Mouse (Mus musculus) bone marrow, adult 2 months (tissue): ENCODE measurements around the gene Gm9972.

Experiments
- CTCF ChIP-seq: fragments of 200-500 bp; IDR thresholded peaks from 2 replicates; pipeline ENCODE4 v1.5.1; 2011; ENCODE audit warnings: low read length, control low read depth; ENCODE audit not compliant: control insufficient read depth, insufficient read depth
- POLR2A ChIP-seq: fragments of 200-500 bp; IDR thresholded peaks from 2 replicates; pipeline ENCODE4 v1.6.1; 2011; ENCODE audit warnings: low read depth, mild to moderate bottlenecking, control low read depth, low read length, borderline replicate concordance; ENCODE audit not compliant: control insufficient read depth

DNA sequence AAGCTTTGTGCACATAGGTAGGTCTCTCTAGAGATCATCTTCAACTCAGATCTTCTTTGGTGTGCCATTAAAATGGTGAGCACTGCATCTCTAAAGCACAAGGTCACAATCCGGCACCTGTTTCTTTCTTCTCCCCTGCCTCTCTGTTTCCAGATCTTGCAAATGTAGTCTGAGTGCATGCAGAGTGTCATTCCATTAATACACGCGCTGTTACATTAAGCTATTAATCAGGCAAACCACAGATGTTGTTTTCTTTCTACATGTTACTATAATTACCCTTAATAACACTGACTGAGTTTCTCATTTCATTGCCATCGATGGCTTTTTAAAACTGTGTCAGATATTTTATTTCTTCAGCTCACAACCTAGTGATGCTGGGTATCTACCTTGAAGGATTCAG is 22.6 kb upstream of the Gm9972 start:
- TF ChIP-seq POLR2A (no peak), CTCF (no peak)
